Mouse (Mus musculus): Measurements from ENCODE around the gene Tbc1d17. TPM values are rescaled to one million over a fixed set of nuclear protein-coding genes. Genes with fewer than 3 reads are reported as not detected.

Tbc1d17 gene
- polyA plus RNA-seq, 1 experiment from 2014 or later: 69.9 TPM

DNA sequence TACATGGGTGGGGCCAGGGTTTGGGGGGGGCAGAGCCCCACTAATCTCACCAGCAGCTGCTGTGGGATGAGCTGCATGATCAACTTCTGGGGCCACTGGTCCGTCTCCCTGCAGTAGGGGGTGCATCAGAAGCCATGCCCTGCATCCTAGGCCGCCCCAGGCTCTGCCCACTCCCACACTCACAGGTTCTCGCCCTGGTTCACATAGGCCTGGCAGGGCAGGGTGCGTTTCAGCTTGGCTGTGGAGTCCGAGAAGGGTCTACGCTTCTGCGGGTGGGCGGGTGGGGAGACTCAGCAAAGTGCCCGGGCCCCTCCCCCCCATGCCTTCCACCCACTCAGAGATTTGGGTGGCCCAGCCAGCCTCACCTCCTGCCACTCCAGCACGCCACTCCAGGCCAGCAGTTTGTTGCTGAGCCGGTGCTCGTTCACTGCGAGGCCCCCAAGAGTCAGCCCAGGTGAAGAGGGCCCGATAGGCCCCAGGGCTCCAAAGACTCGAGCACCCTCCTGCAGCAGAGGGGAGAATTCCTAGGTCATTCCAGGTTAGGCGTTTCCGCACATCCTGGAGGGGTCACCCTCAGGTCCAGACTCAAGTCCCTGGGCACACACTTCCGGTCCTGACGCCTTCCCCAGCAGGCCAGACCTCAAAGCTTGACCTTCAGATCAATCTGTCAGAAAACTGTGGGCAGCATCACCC is 18.3 kb upstream of the Tbc1d17 start:
- Histone ChIP-seq H3K4me2 (ENCODE audit: low read depth, low read length, severe bottlenecking) (peak overlapping the region; percentile 94), H3K9me3 (ENCODE audit: control insufficient read depth, low read length) (no peaks in the 10 kb centered on the region), H3K27me3 (ENCODE audit: control insufficient read depth, insufficient read depth, low read length) (no peaks in the 10 kb centered on the region), H3K36me3 (ENCODE audit: control insufficient read depth, insufficient read depth, low read length) (peaks cover 20% of the 10 kb centered on the region), H3K9ac (ENCODE audit: low read length) (peak overlapping the region; percentile 98; the same call in 1 of the 2 replicates), H3K27ac (ENCODE audit: low read depth, low read length) (no peak overlapping the region), H3K4me3 (ENCODE audit: low read depth, low read length) (peak overlapping the region; percentile 99), H3K4me1 (replicated peaks; ENCODE audit: control insufficient read depth, insufficient read depth, low read length) (peaks cover 29% of the 10 kb centered on the region)
- DNase-seq (ENCODE audit: low spot score) (no peak), ATAC-seq (replicated peaks; ENCODE audit: low FRiP score) (no peak)
- 83% methylated on average over 19 of the region's 19 CpGs for WGBS

DNA sequence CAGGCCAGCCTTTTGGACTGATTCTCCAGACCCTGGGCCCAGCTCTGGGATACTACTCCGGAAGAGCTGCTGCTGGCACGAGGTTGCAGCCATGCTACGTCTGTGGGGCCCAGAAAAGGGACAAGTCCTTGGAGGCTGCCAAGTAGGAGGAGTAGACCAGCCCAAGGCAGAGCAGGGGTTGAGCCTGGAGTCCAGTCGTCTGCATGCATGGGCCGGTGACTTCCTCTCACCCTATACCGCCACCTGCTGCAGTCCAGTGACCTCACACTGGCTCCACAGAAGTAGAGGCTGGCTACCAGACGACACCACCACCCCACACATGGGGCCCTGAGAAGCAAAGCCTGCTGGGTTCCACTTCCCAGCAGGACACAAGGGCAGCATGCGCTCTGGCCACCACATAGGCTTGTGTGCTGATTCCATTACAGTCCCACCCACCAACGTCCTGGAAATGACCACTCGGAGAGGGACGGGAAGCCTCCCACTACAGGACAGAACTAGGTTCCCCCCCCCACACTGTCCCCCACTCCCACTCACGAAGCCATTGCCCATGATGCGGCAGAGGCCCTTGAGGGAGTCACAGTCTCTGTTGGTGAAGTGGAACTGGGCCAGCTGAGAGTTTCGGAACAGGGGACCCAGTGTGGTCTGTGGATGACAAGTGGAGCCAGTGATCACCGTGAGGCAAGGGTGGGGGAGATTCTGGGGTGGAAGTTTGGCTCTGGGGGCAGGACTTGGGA is 17.6 kb upstream of the Tbc1d17 start:
- Histone ChIP-seq H3K27ac (ENCODE audit: low read depth, low read length) (no peak overlapping the region), H3K9ac (ENCODE audit: low read length) (peak overlapping the region; percentile 20; the same call in 1 of the 2 replicates), H3K36me3 (ENCODE audit: control insufficient read depth, insufficient read depth, low read length) (peaks cover 20% of the 10 kb centered on the region), H3K9me3 (ENCODE audit: control insufficient read depth, low read length) (no peaks in the 10 kb centered on the region), H3K4me3 (ENCODE audit: low read depth, low read length) (no peak overlapping the region), H3K27me3 (ENCODE audit: control insufficient read depth, insufficient read depth, low read length) (no peaks in the 10 kb centered on the region), H3K4me1 (replicated peaks; ENCODE audit: control insufficient read depth, insufficient read depth, low read length) (peaks cover 29% of the 10 kb centered on the region), H3K4me2 (ENCODE audit: low read depth, low read length, severe bottlenecking) (peak overlapping the region; percentile 15; the same call in 1 of the 2 replicates)
- 72% methylated on average over 15 of the region's 15 CpGs for WGBS
- DNase-seq (ENCODE audit: low spot score) (no peak), ATAC-seq (replicated peaks; ENCODE audit: low FRiP score) (no peak)

DNA sequence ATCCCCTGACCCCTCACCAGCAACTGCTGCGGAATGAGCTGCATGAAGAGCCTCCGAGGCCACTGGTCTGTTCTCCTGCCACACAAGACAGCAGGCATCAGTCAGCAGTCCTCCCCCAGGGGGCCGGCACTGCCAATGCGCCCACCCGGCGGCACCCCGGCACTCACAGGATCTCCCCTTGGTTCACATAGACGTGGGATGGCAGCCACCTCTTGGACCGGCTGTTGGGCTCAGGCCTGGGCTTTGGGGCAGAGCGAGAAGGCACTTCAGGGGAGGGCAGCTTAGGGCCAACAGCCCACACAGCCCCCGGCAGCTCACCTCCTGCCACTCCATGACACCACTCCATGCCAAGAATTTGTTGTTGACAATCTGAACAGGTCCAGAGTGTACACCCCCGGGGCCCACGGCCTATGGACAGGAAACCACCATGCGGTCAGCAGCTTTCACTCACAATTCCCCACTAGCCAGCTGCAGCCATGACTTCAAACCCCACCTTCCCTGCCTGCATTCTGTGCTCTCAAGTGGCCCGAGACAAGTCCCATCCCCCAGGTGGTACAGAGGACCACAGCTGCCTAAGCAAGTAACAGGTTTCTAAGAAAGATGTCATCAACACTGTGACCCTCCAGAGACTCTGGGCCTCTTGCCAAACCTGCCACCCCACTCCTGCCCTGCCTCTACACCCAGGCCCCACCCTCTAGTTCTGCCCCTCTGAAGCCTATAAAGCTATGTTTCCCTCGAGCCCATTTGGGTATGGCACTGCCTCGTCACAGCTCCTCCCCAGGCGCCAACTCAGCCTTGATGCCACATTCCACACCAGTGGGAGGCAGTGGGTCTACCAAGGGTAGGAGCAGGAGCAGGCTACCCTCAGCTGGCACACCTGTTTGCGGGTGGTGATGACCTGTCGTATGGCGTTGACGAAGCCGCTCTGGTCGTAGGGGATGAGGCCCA is 16.0 kb upstream of the Tbc1d17 start:
- ATAC-seq (replicated peaks; ENCODE audit: low FRiP score) (no peak), DNase-seq (ENCODE audit: low spot score) (no peak)
- H3K36me3 ChIP-seq (ENCODE audit: control insufficient read depth, insufficient read depth, low read length): peaks cover 20% of the 10 kb centered on the region
- H3K4me2 ChIP-seq (ENCODE audit: low read depth, low read length, severe bottlenecking): no peak overlapping the region
- no peaks in the 10 kb centered on the region for H3K27me3 ChIP-seq (ENCODE audit: control insufficient read depth, insufficient read depth, low read length)
- no peak overlapping the region for H3K27ac ChIP-seq (ENCODE audit: low read depth, low read length)
- no peak overlapping the region for H3K9ac ChIP-seq (ENCODE audit: low read length)
- WGBS: 86% methylated on average over 24 of the region's 24 CpGs
- no peak overlapping the region for H3K4me3 ChIP-seq (ENCODE audit: low read depth, low read length)
- H3K4me1 ChIP-seq (replicated peaks; ENCODE audit: control insufficient read depth, insufficient read depth, low read length): peaks cover 23% of the 10 kb centered on the region
- H3K9me3 ChIP-seq (ENCODE audit: control insufficient read depth, low read length): no peaks in the 10 kb centered on the region

DNA sequence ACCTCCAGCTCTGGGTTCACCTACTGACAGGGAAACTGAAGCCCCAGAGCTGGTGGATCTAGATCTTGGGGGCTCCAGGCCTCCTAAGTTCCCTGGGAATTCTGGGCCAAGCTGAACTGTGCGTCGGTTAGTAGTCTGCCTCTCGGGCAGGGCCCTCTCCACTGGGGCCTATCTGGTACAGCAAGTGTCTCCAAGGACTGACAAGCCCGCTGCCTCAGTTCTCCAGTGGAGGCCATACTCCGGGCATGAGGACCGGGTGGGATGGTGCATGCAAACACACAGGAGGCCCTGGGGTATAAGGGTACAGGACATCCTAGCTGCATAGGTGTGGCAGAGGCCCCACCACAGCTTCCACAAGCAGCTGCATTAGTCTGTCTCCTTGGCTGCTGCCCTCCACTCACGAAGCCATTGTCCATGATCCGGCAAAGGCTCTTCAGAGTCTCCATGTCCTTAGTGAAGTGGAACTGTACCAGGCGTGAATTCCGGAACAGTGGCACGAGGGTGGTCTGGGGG is 15.2 kb upstream of the Tbc1d17 start:
- no peak overlapping the region for H3K27ac ChIP-seq (ENCODE audit: low read depth, low read length)
- peaks cover 20% of the 10 kb centered on the region for H3K36me3 ChIP-seq (ENCODE audit: control insufficient read depth, insufficient read depth, low read length)
- 94% methylated on average over 11 of the region's 11 CpGs for WGBS
- H3K4me1 ChIP-seq (replicated peaks; ENCODE audit: control insufficient read depth, insufficient read depth, low read length): peaks cover 23% of the 10 kb centered on the region
- no peak overlapping the region for H3K9ac ChIP-seq (ENCODE audit: low read length)
- H3K4me3 ChIP-seq (ENCODE audit: low read depth, low read length): no peak overlapping the region
- ATAC-seq (replicated peaks; ENCODE audit: low FRiP score) (no peak), DNase-seq (ENCODE audit: low spot score) (no peak)
- no peak overlapping the region for H3K4me2 ChIP-seq (ENCODE audit: low read depth, low read length, severe bottlenecking)
- H3K9me3 ChIP-seq (ENCODE audit: control insufficient read depth, low read length): no peaks in the 10 kb centered on the region
- no peaks in the 10 kb centered on the region for H3K27me3 ChIP-seq (ENCODE audit: control insufficient read depth, insufficient read depth, low read length)

DNA sequence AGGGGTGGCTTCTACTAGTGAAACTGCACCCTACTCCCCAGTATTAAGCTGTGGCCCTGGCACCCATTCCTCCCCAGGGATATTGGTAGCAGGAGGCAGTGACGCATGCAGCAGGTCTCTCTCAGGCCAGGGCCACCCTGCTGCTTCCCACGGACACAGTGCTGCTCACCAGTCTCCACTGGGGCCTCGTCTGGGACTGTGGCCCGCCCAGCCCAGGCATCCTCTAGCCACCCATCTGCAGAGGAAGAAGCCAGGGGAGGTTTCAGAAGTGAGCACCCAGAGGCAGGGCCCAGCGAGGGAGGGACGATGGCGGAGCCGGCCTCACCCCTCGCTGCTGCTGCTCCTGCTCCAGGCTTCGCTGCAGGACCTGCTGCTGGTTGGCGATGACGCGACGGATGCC is 14.3 kb upstream of the Tbc1d17 start:
- 86% methylated on average over 14 of the region's 14 CpGs for WGBS
- ATAC-seq (replicated peaks; ENCODE audit: low FRiP score): no peak
- Histone ChIP-seq H3K36me3 (ENCODE audit: control insufficient read depth, insufficient read depth, low read length) (peaks cover 20% of the 10 kb centered on the region), H3K27me3 (ENCODE audit: control insufficient read depth, insufficient read depth, low read length) (no peaks in the 10 kb centered on the region), H3K4me2 (ENCODE audit: low read depth, low read length, severe bottlenecking) (no peak overlapping the region), H3K4me1 (replicated peaks; ENCODE audit: control insufficient read depth, insufficient read depth, low read length) (peaks cover 26% of the 10 kb centered on the region), H3K9ac (ENCODE audit: low read length) (no peak overlapping the region), H3K4me3 (ENCODE audit: low read depth, low read length) (no peak overlapping the region), H3K9me3 (ENCODE audit: control insufficient read depth, low read length) (no peaks in the 10 kb centered on the region), H3K27ac (ENCODE audit: low read depth, low read length) (no peak overlapping the region)
- no peak for DNase-seq (ENCODE audit: low spot score)

DNA sequence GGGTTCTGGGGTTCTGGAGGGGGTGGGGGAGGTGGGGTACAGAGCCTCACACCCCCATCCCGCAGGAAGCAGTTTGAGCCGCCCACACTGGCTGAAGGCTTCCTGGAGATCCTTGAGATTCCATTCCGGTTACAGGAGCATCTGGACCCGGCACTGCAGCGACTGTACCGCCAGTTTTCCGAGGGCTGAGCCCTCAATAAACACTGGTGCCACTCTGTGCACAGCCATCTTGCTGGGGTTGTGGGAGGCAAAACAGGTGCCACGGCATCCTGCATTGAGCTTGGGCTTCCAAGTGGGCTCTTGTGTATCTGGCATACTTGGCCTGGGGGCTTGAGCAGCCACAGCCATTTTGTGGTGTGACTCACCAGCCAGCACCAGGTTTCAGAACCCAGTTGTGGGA is 13.6 kb upstream of the Tbc1d17 start:
- H3K4me3 ChIP-seq (ENCODE audit: low read depth, low read length): no peak overlapping the region
- ATAC-seq (replicated peaks; ENCODE audit: low FRiP score): no peak
- no peaks in the 10 kb centered on the region for H3K27me3 ChIP-seq (ENCODE audit: control insufficient read depth, insufficient read depth, low read length)
- 91% methylated on average over 8 of the region's 8 CpGs for WGBS
- H3K9ac ChIP-seq (ENCODE audit: low read length): no peak overlapping the region
- peaks cover 22% of the 10 kb centered on the region for H3K4me1 ChIP-seq (replicated peaks; ENCODE audit: control insufficient read depth, insufficient read depth, low read length)
- no peak overlapping the region for H3K27ac ChIP-seq (ENCODE audit: low read depth, low read length)
- no peaks in the 10 kb centered on the region for H3K9me3 ChIP-seq (ENCODE audit: control insufficient read depth, low read length)
- H3K36me3 ChIP-seq (ENCODE audit: control insufficient read depth, insufficient read depth, low read length): peaks cover 20% of the 10 kb centered on the region
- H3K4me2 ChIP-seq (ENCODE audit: low read depth, low read length, severe bottlenecking): no peak overlapping the region
- no peak for DNase-seq (ENCODE audit: low spot score)

DNA sequence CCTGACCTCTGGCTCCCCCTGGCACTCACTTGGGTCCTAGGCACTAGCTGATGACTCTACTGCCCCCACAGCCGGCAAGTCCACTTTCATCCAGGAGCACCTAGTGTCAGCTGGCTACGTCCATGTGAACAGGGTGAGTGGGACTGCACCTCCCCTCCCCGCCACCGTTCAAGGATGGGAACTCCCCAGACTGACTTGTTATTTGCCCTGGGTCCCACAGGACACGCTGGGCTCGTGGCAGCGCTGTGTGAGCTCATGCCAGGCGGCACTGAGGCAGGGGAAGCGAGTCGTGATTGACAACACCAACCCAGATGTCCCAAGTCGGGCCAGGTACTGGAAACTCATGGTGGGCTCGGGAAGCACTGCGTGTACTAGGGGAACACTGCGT is 12.5 kb upstream of the Tbc1d17 start:
- no peak for ATAC-seq (replicated peaks; ENCODE audit: low FRiP score)
- no peak overlapping the region for H3K27ac ChIP-seq (ENCODE audit: low read depth, low read length)
- H3K4me3 ChIP-seq (ENCODE audit: low read depth, low read length): no peak overlapping the region
- no peak overlapping the region for H3K9ac ChIP-seq (ENCODE audit: low read length)
- H3K36me3 ChIP-seq (ENCODE audit: control insufficient read depth, insufficient read depth, low read length): peaks cover 20% of the 10 kb centered on the region
- no peak overlapping the region for H3K4me2 ChIP-seq (ENCODE audit: low read depth, low read length, severe bottlenecking)
- no peaks in the 10 kb centered on the region for H3K9me3 ChIP-seq (ENCODE audit: control insufficient read depth, low read length)
- H3K4me1 ChIP-seq (replicated peaks; ENCODE audit: control insufficient read depth, insufficient read depth, low read length): peaks cover 12% of the 10 kb centered on the region
- H3K27me3 ChIP-seq (ENCODE audit: control insufficient read depth, insufficient read depth, low read length): no peaks in the 10 kb centered on the region
- 90% methylated on average over 14 of the region's 14 CpGs for WGBS
- no peak for DNase-seq (ENCODE audit: low spot score)

Data from forebrain, embryonic 11.5 days (tissue).